Mouse (Mus musculus) megakaryocyte, embryonic 14.5 days (primary cell): ENCODE measurements around the gene Il1r2.

ENCODE experiments used
- FLI1 ChIP-seq: IDR thresholded peaks from 2 replicates; pipeline ENCODE4 v1.6.1; 2012; ENCODE audit warnings: low read length, inconsistent platforms, mixed read lengths
- GATA1 ChIP-seq: IDR thresholded peaks from 3 replicates; pipeline ENCODE4 v1.6.1; 2012; ENCODE audit warnings: mixed read lengths, low read length, inconsistent platforms, borderline replicate concordance

DNA sequence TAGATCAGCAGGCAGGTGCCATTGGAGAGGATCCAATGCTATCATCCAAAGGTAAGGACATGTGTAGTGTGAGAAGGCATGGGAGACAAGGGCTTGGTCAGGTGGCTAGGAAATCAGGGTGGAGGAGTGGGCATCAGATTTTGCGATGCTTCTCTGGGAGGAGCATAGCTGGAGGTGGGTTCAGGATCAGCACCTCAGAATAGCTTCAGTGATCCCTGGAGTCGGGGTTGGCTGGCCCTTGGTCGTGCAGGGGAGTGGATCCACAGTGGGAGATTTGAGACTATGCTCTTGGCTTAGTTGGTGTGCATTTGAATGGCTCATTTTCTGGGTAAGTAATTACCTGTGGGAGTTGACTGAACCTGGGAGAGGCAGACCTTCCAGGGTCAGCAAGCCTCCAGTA, 59.7 kb downstream of the Il1r2 start:
- TF ChIP-seq GATA1 (no peak), FLI1 (no peak)
